Mouse (Mus musculus) adrenal gland (tissue): ENCODE measurements around the gene Gp9.

Experiments
- intact Hi-C: fragments of 180-260 bp; cut with DNase I; formaldehyde crosslinking; loops from one replicate; pipeline ENCODE4 v1.15.1; 2025
- long read RNA-seq, 2 experiments: library from polyadenylated mRNA; unstranded; transcript quantifications; one replicate each; pipeline ENCODE4 v2.0.0; 2020; ENCODE audit warnings: borderline replicate concordance in 1 of 2; ENCODE audit not compliant: insufficient replicate concordance in 1 of 2

Gp9 gene
- long read RNA-seq, experiment 1: 0 reads
- long read RNA-seq, experiment 2: 0 reads

- intact Hi-C loops: no loop called here
These were observed at the start of gene Gp9 for GRCm38 (mm10) chr6:87777842-87778241. Gp9 (plus strand) TSS chr6:87778072.

- intact Hi-C loops: no loop called here
These were observed 49.8 kb upstream of the Gp9 start for GRCm38 (mm10) chr6:87728102-87728501.

GRCm38 (mm10) chr6:87730141-87730540 is 47.7 kb upstream of the Gp9 start:
- intact Hi-C loops: no loop called here

- intact Hi-C loops: no loop called here
These were observed 47.0 kb upstream of the Gp9 start, which contains the start of gene Efcc1 for GRCm38 (mm10) chr6:87730591-87731462. Efcc1 (plus strand) TSS chr6:87730869.

GRCm38 (mm10) chr6:87731463-87732095 is 46.3 kb upstream of the Gp9 start:
- intact Hi-C loops: no loop called here

- intact Hi-C loops: no loop called here
These were observed 45.5 kb upstream of the Gp9 start for GRCm38 (mm10) chr6:87732151-87733011.

- intact Hi-C loops: no loop called here
These were observed 44.5 kb upstream of the Gp9 start for GRCm38 (mm10) chr6:87733131-87733930.

GRCm38 (mm10) chr6:87734136-87734535 is 43.7 kb upstream of the Gp9 start:
- intact Hi-C loops: no loop called here

- intact Hi-C loops: no loop called here
These were observed 40.9 kb upstream of the Gp9 start for GRCm38 (mm10) chr6:87736923-87737322.

GRCm38 (mm10) chr6:87737921-87738626 is 39.8 kb upstream of the Gp9 start:
- intact Hi-C loops: no loop called here

- intact Hi-C loops: no loop called here
These were observed 38.0 kb upstream of the Gp9 start for GRCm38 (mm10) chr6:87739898-87740297.

- intact Hi-C loops: no loop called here
These were observed 37.4 kb upstream of the Gp9 start for GRCm38 (mm10) chr6:87740496-87740895.

- intact Hi-C loops: no loop called here
These were observed 35.9 kb upstream of the Gp9 start for GRCm38 (mm10) chr6:87741978-87742377.

- intact Hi-C loops: no loop called here
These were observed 35.1 kb upstream of the Gp9 start for GRCm38 (mm10) chr6:87742804-87743203.

- intact Hi-C loops: no loop called here
These were observed 34.6 kb upstream of the Gp9 start for GRCm38 (mm10) chr6:87743281-87743680.

- intact Hi-C loops: no loop called here
These were observed 33.2 kb upstream of the Gp9 start for GRCm38 (mm10) chr6:87744632-87745031.

- intact Hi-C loops: no loop called here
These were observed 32.6 kb upstream of the Gp9 start for GRCm38 (mm10) chr6:87745301-87745700.

- intact Hi-C loops: no loop called here
These were observed 31.8 kb upstream of the Gp9 start for GRCm38 (mm10) chr6:87746059-87746458.

- intact Hi-C loops: no loop called here
These were observed 31.0 kb upstream of the Gp9 start for GRCm38 (mm10) chr6:87746849-87747248.

- intact Hi-C loops: no loop called here
These were observed 29.8 kb upstream of the Gp9 start for GRCm38 (mm10) chr6:87748078-87748477.
